ENCODE assay signal across 18 mouse cellular contexts in the genomic region with DNA sequence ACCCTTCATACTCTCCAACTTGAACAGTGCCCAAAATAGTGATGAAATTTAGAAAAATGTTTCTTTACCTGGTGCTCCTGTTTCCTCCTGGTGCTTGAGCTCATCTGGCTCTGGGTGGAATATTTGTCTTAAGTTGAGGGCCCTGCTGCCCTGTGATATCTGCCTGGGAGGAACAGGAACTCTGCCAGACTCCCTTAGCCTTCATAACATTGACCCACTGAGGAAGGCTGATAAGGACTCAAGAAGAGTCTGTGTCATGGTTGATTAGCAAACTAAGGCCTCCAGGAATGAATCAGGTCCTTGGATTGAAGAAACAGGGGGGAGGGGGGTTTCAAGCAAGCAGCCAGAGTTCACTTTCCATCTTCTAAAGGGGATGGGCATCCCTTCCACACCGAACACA. TPM values are rescaled to one million over a fixed set of nuclear protein-coding genes. Genes with fewer than 3 reads are reported as not detected.
DNase-seq lines count a peak whose midpoint lies in the region; ATAC-seq and TF ChIP-seq lines count a peak whose summit lies in the region.
"Had no signal": no experiment of that assay in that cellular context is flagged by ENCODE, and none has a peak within 500 bp of the region (broad histone marks: within the 10 kb centered on the region; RNA-seq: fewer than 3 reads in every experiment).

Gene Slfn14 (minus strand): TSS at position 161 of the 400 bp plus-strand sequence.

- no peaks in the 10 kb centered on the region for H3K36me3 ChIP-seq in heart, embryonic 11.5 days (ENCODE audit: control insufficient read depth, insufficient read depth, low read length)
- H3K36me3 ChIP-seq in G1E (replicated peaks), result peaks cover 6% of the 10 kb centered on the region
- no peaks in the 10 kb centered on the region for H3K36me3 ChIP-seq in embryonic facial prominence, embryonic 10.5 days (replicated peaks)
- peaks cover 29% of the 10 kb centered on the region for H3K36me3 ChIP-seq in liver, embryonic 15.5 days (replicated peaks)
- H3K36me3 ChIP-seq in kidney, embryonic 14.5 days (ENCODE audit: control insufficient read depth, insufficient read depth, low read length), result no peaks in the 10 kb centered on the region
- H3K36me3 ChIP-seq: forebrain, embryonic 15.5 days; hindbrain, embryonic 12.5 days; limb, embryonic 15.5 days had no signal

- peak within 1 kb of the TSS; percentile 35; the same call in 1 of the 2 replicates for H3K27ac ChIP-seq in heart, embryonic 11.5 days (ENCODE audit: low read depth, low read length)
- no peak within 1 kb of the TSS for H3K27ac ChIP-seq in embryonic facial prominence, embryonic 10.5 days (replicated peaks)
- peak within 1 kb of the TSS; percentile 95 for H3K27ac ChIP-seq in liver, embryonic 15.5 days (replicated peaks)
- no peak within 1 kb of the TSS for H3K27ac ChIP-seq in kidney, embryonic 14.5 days (ENCODE audit: low read depth, low read length)
- H3K27ac ChIP-seq: forebrain, embryonic 15.5 days; hindbrain, embryonic 12.5 days; limb, embryonic 15.5 days had no signal

- H3K27me3 ChIP-seq in heart, embryonic 11.5 days (ENCODE audit: control insufficient read depth, insufficient read depth, low read length), result peaks cover 3% of the 10 kb centered on the region; the same call in 1 of the 2 replicates
- H3K27me3 ChIP-seq in G1E (ENCODE audit: insufficient read depth, low read length), result no peaks in the 10 kb centered on the region
- no peaks in the 10 kb centered on the region for H3K27me3 ChIP-seq in embryonic facial prominence, embryonic 10.5 days (replicated peaks; ENCODE audit: low read depth, poor library complexity, severe bottlenecking)
- peaks cover 21% of the 10 kb centered on the region for H3K27me3 ChIP-seq in liver, embryonic 15.5 days
- H3K27me3 ChIP-seq in kidney, embryonic 14.5 days (ENCODE audit: control insufficient read depth, insufficient read depth, low read length), result no peaks in the 10 kb centered on the region
- H3K27me3 ChIP-seq: forebrain, embryonic 15.5 days; hindbrain, embryonic 12.5 days; limb, embryonic 15.5 days had no signal

- peak within 1 kb of the TSS; percentile 31 for H3K4me3 ChIP-seq in heart, embryonic 11.5 days (ENCODE audit: low read depth, low read length)
- H3K4me3 ChIP-seq in G1E (ENCODE audit: low read depth, low read length), result peak within 1 kb of the TSS; percentile 55; the same call in 1 of the 2 replicates
- H3K4me3 ChIP-seq in embryonic facial prominence, embryonic 10.5 days, result 0 out of 2 replicates have a peak within 1 kb of the TSS, but pooled peaks have one; percentile 9
- H3K4me3 ChIP-seq in liver, embryonic 15.5 days (replicated peaks), result peak within 1 kb of the TSS; percentile 63
- no peak within 1 kb of the TSS for H3K4me3 ChIP-seq in kidney, embryonic 14.5 days (ENCODE audit: low read length)
- H3K4me3 ChIP-seq: forebrain, embryonic 15.5 days; hindbrain, embryonic 12.5 days; limb, embryonic 15.5 days had no signal

- peak; percentile 50; the same call in 1 of the 2 replicates for ATAC-seq in heart, embryonic 11.5 days (replicated peaks; ENCODE audit: insufficient number of reproducible peaks, low FRiP score, low TSS enrichment)
- peak; percentile 81 for ATAC-seq in G1E (ENCODE audit: extremely low read depth, insufficient number of reproducible peaks, low FRiP score, poor library complexity, severe bottlenecking)
- peak; percentile 90 for ATAC-seq in liver, embryonic 15.5 days (ENCODE audit: insufficient read depth)
- no peak for ATAC-seq in kidney, embryonic 14.5 days (ENCODE audit: low FRiP score, low TSS enrichment)
- ATAC-seq: forebrain, embryonic 15.5 days; midbrain, embryonic 16.5 days had no signal

- no peak for TF ChIP-seq CTCF in G1E (IDR thresholded peaks at IDR 0.05; ENCODE audit: low read depth, low read length)

- H3K4me1 ChIP-seq in heart, embryonic 11.5 days (ENCODE audit: control insufficient read depth, insufficient read depth, low read length), result peaks cover 4% of the 10 kb centered on the region; the same call in 1 of the 2 replicates
- H3K4me1 ChIP-seq in G1E (ENCODE audit: insufficient read depth, low read depth, low read length), result peaks cover 77% of the 10 kb centered on the region
- H3K4me1 ChIP-seq in embryonic facial prominence, embryonic 10.5 days, result peaks cover 9% of the 10 kb centered on the region
- peaks cover 82% of the 10 kb centered on the region for H3K4me1 ChIP-seq in liver, embryonic 15.5 days (replicated peaks)
- H3K4me1 ChIP-seq in kidney, embryonic 14.5 days (ENCODE audit: control insufficient read depth, insufficient read depth, low read length), result no peaks in the 10 kb centered on the region

- 45% methylated on average over 1 of the region's 1 CpGs for WGBS in heart, embryonic 11.5 days (ENCODE audit: insufficient replicate concordance)
- 83% methylated on average over 1 of the region's 1 CpGs for WGBS in embryonic facial prominence, embryonic 10.5 days
- WGBS in liver, embryonic 15.5 days (ENCODE audit: insufficient replicate concordance), result 18% methylated on average over 1 of the region's 1 CpGs
- WGBS in kidney, embryonic 14.5 days, result 76% methylated on average over 1 of the region's 1 CpGs

- peak within 1 kb of the TSS; percentile 38 for H3K4me2 ChIP-seq in heart, embryonic 11.5 days
- H3K4me2 ChIP-seq in liver, embryonic 15.5 days, result peak within 1 kb of the TSS; percentile 48
- no peak within 1 kb of the TSS for H3K4me2 ChIP-seq in kidney, embryonic 14.5 days (replicated peaks; ENCODE audit: low read depth, low read length)
- H3K4me2 ChIP-seq: forebrain, embryonic 15.5 days; hindbrain, embryonic 12.5 days; limb, embryonic 15.5 days had no signal

- intact Hi-C loops in heart, postnatal 14 days (cut with DNase I), result no loop called here

- H3K9me3 ChIP-seq in heart, embryonic 11.5 days (replicated peaks; ENCODE audit: control insufficient read depth, low read length), result no peaks in the 10 kb centered on the region
- H3K9me3 ChIP-seq in G1E (replicated peaks), result no peaks in the 10 kb centered on the region
- H3K9me3 ChIP-seq in embryonic facial prominence, embryonic 10.5 days, result no peaks in the 10 kb centered on the region
- no peaks in the 10 kb centered on the region for H3K9me3 ChIP-seq in liver, embryonic 15.5 days (replicated peaks)
- H3K9me3 ChIP-seq in kidney, embryonic 14.5 days (ENCODE audit: control insufficient read depth, low read length), result no peaks in the 10 kb centered on the region
- H3K9me3 ChIP-seq: forebrain, embryonic 15.5 days; hindbrain, embryonic 12.5 days; limb, embryonic 15.5 days had no signal

- no peak for DNase-seq in heart, postnatal 14 days
- DNase-seq in G1E (ENCODE audit: low spot score), result peak; percentile 66
- DNase-seq in embryonic facial prominence, embryonic 10.5 days (ENCODE audit: low spot score), result no peak
- DNase-seq in thymus, postnatal 0 days (ENCODE audit: low spot score), result no peak
- DNase-seq in right cerebral cortex, postnatal 10 days (ENCODE audit: low spot score in 2 of 2), result no peak
- DNase-seq: cerebellum, adult 8-10 months; kidney, postnatal 10 days; lung, postnatal 4 days; thymus, postnatal 25 days had no signal

- H3K9ac ChIP-seq in heart, embryonic 11.5 days (ENCODE audit: low read depth, low read length), result 0 out of 2 replicates have a peak within 1 kb of the TSS, but pooled peaks have one; percentile 10
- peak within 1 kb of the TSS; percentile 57 for H3K9ac ChIP-seq in liver, embryonic 15.5 days
- no peak within 1 kb of the TSS for H3K9ac ChIP-seq in kidney, embryonic 14.5 days (ENCODE audit: low read depth, low read length)
- H3K9ac ChIP-seq: forebrain, embryonic 15.5 days; hindbrain, embryonic 12.5 days; limb, embryonic 15.5 days had no signal

RNA-seq across cellular contexts. Expression of gene Slfn14, which starts in this region (rescaled TPM):
- 3.1 and 3.9 TPM in 2 replicates for polyA plus RNA-seq in heart, embryonic 11.5 days (2014; fragmentation: Nextera tagmentation; extraction: Ambion mirVana)
- under 1 TPM; 0.07 to 0.19 TPM for total RNA-seq in heart, postnatal 14 days (2021)
- 9.4 and 25.5 TPM in 2 replicates for total RNA-seq in G1E (2014; fragmentation: Nextera tagmentation)
- 1.8 and 2.1 TPM in 2 replicates for total RNA-seq in G1E (2017)
- polyA plus RNA-seq in G1E (2012), result 0.10 and 0.17 TPM in 2 replicates
- polyA plus RNA-seq in embryonic facial prominence, embryonic 10.5 days (2016; fragmentation: Nextera tagmentation; extraction: Ambion mirVana), result 0.09 and 0.37 TPM in 2 replicates
- 32.3 and 37.0 TPM in 2 replicates for polyA plus RNA-seq in liver, embryonic 15.5 days (2015; fragmentation: Nextera tagmentation; extraction: Ambion mirVana)
- 0.03 TPM in 1 of 2 replicates, not detected in the other for polyA plus RNA-seq in thymus, postnatal 0 days (2015; fragmentation: Nextera tagmentation; extraction: Ambion mirVana)
- polyA plus RNA-seq in kidney, embryonic 14.5 days (2014; fragmentation: Nextera tagmentation; extraction: Ambion mirVana), result 0.10 and 0.18 TPM in 2 replicates
- total RNA-seq: adrenal gland, adult 18-20 months; gastrocnemius, adult 18-20 months had no signal
- polyA plus RNA-seq: forebrain, embryonic 15.5 days; midbrain, embryonic 16.5 days had no signal

Comparison
In these comparisons a context has a peak if more than half of its experiments do, and no peak if none do; other contexts are left out.
1. H3K27ac ChIP-seq: peak in heart, embryonic 11.5 days (single experiment) and liver, embryonic 15.5 days (single experiment); none in embryonic facial prominence, embryonic 10.5 days (single experiment) and kidney, embryonic 14.5 days (single experiment).